Mouse (Mus musculus): Measurements from ENCODE around the gene Gm4131.
"Not testable (repeated sequence)": the region's sequence is repeated elsewhere in the genome, so short reads cannot be mapped to it uniquely, and the experiment has no call there.

Gene Gm4131

GRCm38 (mm10) chr14:62566821-62567220, at the start of gene Gm4131:
Gene Gm4131, minus strand, starts transcription at chr14:62566921.
- DNase-seq (ENCODE audit: low spot score in 2 of 2), result not testable (repeated sequence)

GRCm38 (mm10) chr14:62609904-62610303, 43.2 kb upstream of the Gm4131 start:
- no peak for DNase-seq (ENCODE audit: low spot score in 2 of 2)

GRCm38 (mm10) chr14:62607791-62608196, 41.1 kb upstream of the Gm4131 start:
- no peak for DNase-seq (ENCODE audit: low spot score in 2 of 2)

- no peak for DNase-seq (ENCODE audit: low spot score in 2 of 2)
Measured at GRCm38 (mm10) chr14:62602869-62603268, 36.1 kb upstream of the Gm4131 start.

GRCm38 (mm10) chr14:62602271-62602670, 35.5 kb upstream of the Gm4131 start:
- DNase-seq (ENCODE audit: low spot score in 2 of 2), result no peak

- no peak for DNase-seq (ENCODE audit: low spot score in 2 of 2)
Measured at GRCm38 (mm10) chr14:62600109-62600522, 33.4 kb upstream of the Gm4131 start.

- DNase-seq (ENCODE audit: low spot score in 2 of 2), result no peak
Measured at GRCm38 (mm10) chr14:62585338-62585737, 18.6 kb upstream of the Gm4131 start.

GRCm38 (mm10) chr14:62584637-62585036, 17.9 kb upstream of the Gm4131 start:
- DNase-seq (ENCODE audit: low spot score in 2 of 2), result no peak

- no peak for DNase-seq (ENCODE audit: low spot score in 2 of 2)
Measured at GRCm38 (mm10) chr14:62581768-62582167, 15.0 kb upstream of the Gm4131 start.

GRCm38 (mm10) chr14:62580945-62581344, 14.2 kb upstream of the Gm4131 start:
- no peak for DNase-seq (ENCODE audit: low spot score in 2 of 2)

GRCm38 (mm10) chr14:62575862-62576261, 9.1 kb upstream of the Gm4131 start:
- DNase-seq (ENCODE audit: low spot score in 2 of 2), result no peak

- no peak for DNase-seq (ENCODE audit: low spot score in 2 of 2)
Measured at GRCm38 (mm10) chr14:62574906-62575305, 8.2 kb upstream of the Gm4131 start.

GRCm38 (mm10) chr14:62573454-62573853, 6.7 kb upstream of the Gm4131 start:
- DNase-seq (ENCODE audit: low spot score in 2 of 2), result no peak

- no peak for DNase-seq (ENCODE audit: low spot score in 2 of 2)
Measured at GRCm38 (mm10) chr14:62570299-62570698, 3.6 kb upstream of the Gm4131 start.

GRCm38 (mm10) chr14:62569463-62569862, 2.7 kb upstream of the Gm4131 start:
- no peak for DNase-seq (ENCODE audit: low spot score in 2 of 2)

- DNase-seq (ENCODE audit: low spot score in 2 of 2), result no peak
Measured at GRCm38 (mm10) chr14:62563679-62564078, 3.0 kb downstream of the Gm4131 start.

GRCm38 (mm10) chr14:62561875-62562748, 4.6 kb downstream of the Gm4131 start:
- DNase-seq (ENCODE audit: low spot score in 2 of 2), result peak in 1 of 2 experiments; percentile 25

GRCm38 (mm10) chr14:62557111-62557510, 9.6 kb downstream of the Gm4131 start:
- DNase-seq (ENCODE audit: low spot score in 2 of 2), result no peak

- DNase-seq (ENCODE audit: low spot score in 2 of 2), result no peak
Measured at GRCm38 (mm10) chr14:62555840-62556810, 10.6 kb downstream of the Gm4131 start.

GRCm38 (mm10) chr14:62555309-62555829, 11.4 kb downstream of the Gm4131 start, which contains the start of gene Fam124a:
Gene Fam124a, plus strand, starts transcription at chr14:62555737.
- peak; percentile 46 to 60 for DNase-seq (ENCODE audit: low spot score in 2 of 2)

GRCm38 (mm10) chr14:62553786-62554185, 12.9 kb downstream of the Gm4131 start:
- DNase-seq (ENCODE audit: low spot score in 2 of 2), result no peak

GRCm38 (mm10) chr14:62552771-62553170, 13.9 kb downstream of the Gm4131 start:
- DNase-seq (ENCODE audit: low spot score in 2 of 2), result no peak
